Mouse (Mus musculus): ENCODE results near the gene Sf1. TPM values are rescaled to one million over a fixed set of nuclear protein-coding genes. Genes with fewer than 3 reads are reported as not detected.

Gene Sf1
- polyA plus RNA-seq, 1 experiment from 2014 or later, result 86.7 TPM

- H3K4me1 ChIP-seq (ENCODE audit: control insufficient read depth, insufficient read depth, low read length), result peaks cover 9% of the 10 kb centered on the region; the same call in 1 of the 2 replicates
- peak; percentile 71 for ATAC-seq (replicated peaks; ENCODE audit: extremely low read depth, insufficient read depth, low FRiP score)
- no peak within 1 kb of the TSS for H3K27ac ChIP-seq (ENCODE audit: low read length)
- no peaks in the 10 kb centered on the region for H3K9me3 ChIP-seq (replicated peaks; ENCODE audit: control insufficient read depth, low read length)
- H3K27me3 ChIP-seq (ENCODE audit: control insufficient read depth, insufficient read depth, low read length), result peaks cover 44% of the 10 kb centered on the region
- no peak within 1 kb of the TSS for H3K9ac ChIP-seq (ENCODE audit: low read length)
- no peaks in the 10 kb centered on the region for H3K36me3 ChIP-seq (ENCODE audit: control insufficient read depth, insufficient read depth)
- WGBS, result under 1% methylated on average over 46 of the region's 46 CpGs
- peak within 1 kb of the TSS; percentile 53 for H3K4me3 ChIP-seq (ENCODE audit: low read length)
- H3K4me2 ChIP-seq (ENCODE audit: low read depth, low read length), result peak within 1 kb of the TSS; percentile 88
These were observed 54.9 kb downstream of the Sf1 start, which contains the start of gene Nrxn2 for GRCm38 (mm10) chr19:6418233-6418879. Nrxn2 (plus strand) TSS chr19:6418731.

DNA sequence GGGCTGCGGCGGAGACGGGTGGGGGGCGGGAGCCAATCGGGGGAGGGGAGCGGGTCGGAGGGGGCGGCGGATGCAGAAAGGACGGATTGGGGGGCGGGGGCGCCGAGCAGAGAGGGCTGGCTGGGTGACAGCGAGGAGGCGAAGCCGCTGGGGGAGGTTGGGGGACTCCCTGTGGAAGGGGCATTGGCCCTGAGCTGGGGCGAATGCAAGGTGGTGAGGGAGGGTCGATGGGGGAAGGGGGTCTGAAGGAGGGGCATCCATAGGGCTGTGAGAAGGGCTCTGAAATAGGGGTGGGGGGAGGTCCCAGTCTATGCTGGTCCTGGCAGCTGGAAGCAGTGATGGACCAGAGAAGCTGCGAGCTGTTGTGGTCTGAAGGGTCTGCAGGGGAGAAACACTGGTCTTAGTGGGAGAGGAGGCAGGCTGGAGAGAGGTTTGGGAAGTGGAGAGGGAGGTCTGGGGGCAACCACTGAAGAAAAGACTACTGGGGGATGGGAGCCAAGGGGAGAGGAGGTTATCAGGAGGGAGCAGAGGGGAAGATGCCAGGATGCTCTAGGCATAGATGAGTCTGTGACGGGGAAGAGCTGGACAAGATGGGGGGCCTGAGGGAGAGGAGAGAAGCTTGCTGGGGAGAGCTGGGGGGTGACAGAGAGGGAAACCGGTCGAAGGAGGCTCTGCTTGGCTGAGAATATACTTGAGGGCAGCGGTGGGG lies 55.6 kb downstream of the Sf1 start:
- no peak for ATAC-seq (replicated peaks; ENCODE audit: extremely low read depth, insufficient read depth, low FRiP score)
- H3K9ac ChIP-seq (ENCODE audit: low read length), result no peak overlapping the region
- peaks cover 51% of the 10 kb centered on the region for H3K27me3 ChIP-seq (ENCODE audit: control insufficient read depth, insufficient read depth, low read length)
- H3K4me2 ChIP-seq (ENCODE audit: low read depth, low read length), result peak overlapping the region; percentile 88; the same call in 1 of the 2 replicates
- peak overlapping the region; percentile 53; the same call in 1 of the 2 replicates for H3K4me3 ChIP-seq (ENCODE audit: low read length)
- H3K27ac ChIP-seq (ENCODE audit: low read length), result no peak overlapping the region
- H3K4me1 ChIP-seq (ENCODE audit: control insufficient read depth, insufficient read depth, low read length), result peaks cover 9% of the 10 kb centered on the region; the same call in 1 of the 2 replicates
- no peaks in the 10 kb centered on the region for H3K36me3 ChIP-seq (ENCODE audit: control insufficient read depth, insufficient read depth)
- no peaks in the 10 kb centered on the region for H3K9me3 ChIP-seq (replicated peaks; ENCODE audit: control insufficient read depth, low read length)
- WGBS, result 11% methylated on average over 20 of the region's 23 CpGs

GRCm38 (mm10) chr19:6419805-6420310 lies 56.4 kb downstream of the Sf1 start:
- Histone ChIP-seq H3K27me3 (ENCODE audit: control insufficient read depth, insufficient read depth, low read length) (peaks cover 51% of the 10 kb centered on the region), H3K27ac (ENCODE audit: low read length) (no peak overlapping the region), H3K4me1 (ENCODE audit: control insufficient read depth, insufficient read depth, low read length) (peaks cover 9% of the 10 kb centered on the region; the same call in 1 of the 2 replicates), H3K36me3 (ENCODE audit: control insufficient read depth, insufficient read depth) (no peaks in the 10 kb centered on the region), H3K4me3 (ENCODE audit: low read length) (no peak overlapping the region), H3K9me3 (replicated peaks; ENCODE audit: control insufficient read depth, low read length) (no peaks in the 10 kb centered on the region), H3K4me2 (ENCODE audit: low read depth, low read length) (no peak overlapping the region), H3K9ac (ENCODE audit: low read length) (no peak overlapping the region)
- 47% methylated on average over 9 of the region's 9 CpGs for WGBS
- ATAC-seq (replicated peaks; ENCODE audit: extremely low read depth, insufficient read depth, low FRiP score), result no peak

- Histone ChIP-seq H3K4me3 (ENCODE audit: low read length) (no peak overlapping the region), H3K4me1 (ENCODE audit: control insufficient read depth, insufficient read depth, low read length) (peaks cover 8% of the 10 kb centered on the region; the same call in 1 of the 2 replicates), H3K27ac (ENCODE audit: low read length) (no peak overlapping the region), H3K9ac (ENCODE audit: low read length) (no peak overlapping the region), H3K27me3 (ENCODE audit: control insufficient read depth, insufficient read depth, low read length) (peaks cover 59% of the 10 kb centered on the region), H3K36me3 (ENCODE audit: control insufficient read depth, insufficient read depth) (no peaks in the 10 kb centered on the region), H3K9me3 (replicated peaks; ENCODE audit: control insufficient read depth, low read length) (no peaks in the 10 kb centered on the region), H3K4me2 (ENCODE audit: low read depth, low read length) (no peak overlapping the region)
- no peak for ATAC-seq (replicated peaks; ENCODE audit: extremely low read depth, insufficient read depth, low FRiP score)
- 53% methylated on average over 19 of the region's 19 CpGs for WGBS
These were observed 57.2 kb downstream of the Sf1 start for GRCm38 (mm10) chr19:6420481-6421210.

DNA sequence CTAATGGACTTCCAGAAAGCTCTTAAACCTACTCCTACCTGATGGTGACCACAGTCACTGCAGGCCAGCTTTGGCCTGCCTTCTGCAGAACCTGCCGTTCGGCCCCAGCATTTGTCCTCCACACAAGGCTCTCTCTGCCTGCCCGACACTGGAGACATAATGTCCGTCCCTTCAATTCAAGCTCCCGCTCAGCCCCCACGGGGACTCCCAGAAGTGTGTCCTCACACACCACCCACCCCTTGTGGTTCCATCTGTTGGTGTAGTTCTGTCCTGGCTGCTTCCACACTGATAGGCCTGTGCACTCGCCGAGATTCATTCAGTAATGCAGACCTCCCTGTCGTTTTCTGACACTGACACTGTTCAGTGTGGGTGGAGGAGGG lies 57.7 kb downstream of the Sf1 start:
- Histone ChIP-seq H3K27me3 (ENCODE audit: control insufficient read depth, insufficient read depth, low read length) (peaks cover 64% of the 10 kb centered on the region), H3K9ac (ENCODE audit: low read length) (no peak overlapping the region), H3K4me3 (ENCODE audit: low read length) (no peak overlapping the region), H3K27ac (ENCODE audit: low read length) (no peak overlapping the region), H3K9me3 (replicated peaks; ENCODE audit: control insufficient read depth, low read length) (no peaks in the 10 kb centered on the region), H3K4me2 (ENCODE audit: low read depth, low read length) (no peak overlapping the region), H3K36me3 (ENCODE audit: control insufficient read depth, insufficient read depth) (no peaks in the 10 kb centered on the region), H3K4me1 (ENCODE audit: control insufficient read depth, insufficient read depth, low read length) (peaks cover 6% of the 10 kb centered on the region; the same call in 1 of the 2 replicates)
- WGBS, result 73% methylated on average over 9 of the region's 9 CpGs
- ATAC-seq (replicated peaks; ENCODE audit: extremely low read depth, insufficient read depth, low FRiP score), result no peak

- 66% methylated on average over 7 of the region's 7 CpGs for WGBS
- Histone ChIP-seq H3K9me3 (replicated peaks; ENCODE audit: control insufficient read depth, low read length) (no peaks in the 10 kb centered on the region), H3K27ac (ENCODE audit: low read length) (no peak overlapping the region), H3K4me3 (ENCODE audit: low read length) (no peak overlapping the region), H3K9ac (ENCODE audit: low read length) (no peak overlapping the region), H3K4me1 (ENCODE audit: control insufficient read depth, insufficient read depth, low read length) (peaks cover 6% of the 10 kb centered on the region; the same call in 1 of the 2 replicates), H3K4me2 (ENCODE audit: low read depth, low read length) (no peak overlapping the region), H3K36me3 (ENCODE audit: control insufficient read depth, insufficient read depth) (no peaks in the 10 kb centered on the region), H3K27me3 (ENCODE audit: control insufficient read depth, insufficient read depth, low read length) (peaks cover 72% of the 10 kb centered on the region)
- no peak for ATAC-seq (replicated peaks; ENCODE audit: extremely low read depth, insufficient read depth, low FRiP score)
These were observed 58.5 kb downstream of the Sf1 start for GRCm38 (mm10) chr19:6422014-6422413.

- Histone ChIP-seq H3K4me3 (ENCODE audit: low read length) (no peak overlapping the region), H3K4me2 (ENCODE audit: low read depth, low read length) (no peak overlapping the region), H3K27me3 (ENCODE audit: control insufficient read depth, insufficient read depth, low read length) (peaks cover 77% of the 10 kb centered on the region), H3K9me3 (replicated peaks; ENCODE audit: control insufficient read depth, low read length) (no peaks in the 10 kb centered on the region), H3K9ac (ENCODE audit: low read length) (no peak overlapping the region), H3K36me3 (ENCODE audit: control insufficient read depth, insufficient read depth) (no peaks in the 10 kb centered on the region), H3K4me1 (ENCODE audit: control insufficient read depth, insufficient read depth, low read length) (peaks cover 7% of the 10 kb centered on the region; the same call in 1 of the 2 replicates), H3K27ac (ENCODE audit: low read length) (no peak overlapping the region)
- no peak for ATAC-seq (replicated peaks; ENCODE audit: extremely low read depth, insufficient read depth, low FRiP score)
- 76% methylated on average over 16 of the region's 16 CpGs for WGBS
These were observed 59.8 kb downstream of the Sf1 start for GRCm38 (mm10) chr19:6423241-6423640.

DNA sequence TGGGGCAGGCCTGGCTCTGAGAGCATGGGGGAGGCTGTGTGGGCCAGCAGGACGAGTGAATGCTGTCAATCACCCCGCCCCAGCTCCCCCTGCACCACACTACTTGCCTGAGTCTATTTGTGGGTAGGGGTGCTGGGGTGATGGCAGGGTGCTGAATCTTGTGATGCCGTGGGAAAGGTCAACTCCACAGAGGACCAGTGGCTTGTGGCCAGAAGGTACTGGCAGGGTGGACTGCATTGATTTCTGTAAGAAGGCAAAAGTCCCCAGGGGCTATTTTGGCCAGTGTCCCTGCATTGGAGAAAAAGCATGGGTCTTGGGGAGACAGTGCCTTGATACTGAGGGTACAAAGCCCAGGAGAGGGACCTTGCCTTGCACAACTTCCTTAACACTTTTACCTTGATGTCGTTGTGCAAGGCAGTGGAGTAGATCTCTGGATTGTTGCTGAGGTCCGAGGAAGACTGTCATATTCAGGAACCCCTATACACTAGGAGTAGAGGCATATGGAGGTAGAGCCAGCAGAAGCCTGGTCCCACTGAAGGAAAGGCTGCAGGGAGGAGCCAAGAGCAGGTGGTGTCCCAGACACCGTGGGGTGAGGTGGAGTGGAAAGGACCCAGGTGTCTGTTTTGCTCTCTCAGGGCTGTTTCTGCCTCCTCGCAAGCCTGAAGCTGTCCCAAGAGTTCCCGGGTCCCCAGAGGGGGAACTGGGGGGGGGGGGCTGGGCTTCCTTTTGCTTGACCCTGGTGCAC lies 60.8 kb downstream of the Sf1 start:
- H3K9me3 ChIP-seq (replicated peaks; ENCODE audit: control insufficient read depth, low read length), result no peaks in the 10 kb centered on the region
- H3K4me3 ChIP-seq (ENCODE audit: low read length), result no peak overlapping the region
- peaks cover 9% of the 10 kb centered on the region; the same call in 1 of the 2 replicates for H3K4me1 ChIP-seq (ENCODE audit: control insufficient read depth, insufficient read depth, low read length)
- H3K4me2 ChIP-seq (ENCODE audit: low read depth, low read length), result no peak overlapping the region
- no peak overlapping the region for H3K27ac ChIP-seq (ENCODE audit: low read length)
- H3K9ac ChIP-seq (ENCODE audit: low read length), result no peak overlapping the region
- 56% methylated on average over 8 of the region's 8 CpGs for WGBS
- H3K27me3 ChIP-seq (ENCODE audit: control insufficient read depth, insufficient read depth, low read length), result peaks cover 77% of the 10 kb centered on the region
- H3K36me3 ChIP-seq (ENCODE audit: control insufficient read depth, insufficient read depth), result no peaks in the 10 kb centered on the region
- ATAC-seq (replicated peaks; ENCODE audit: extremely low read depth, insufficient read depth, low FRiP score), result no peak
